Mouse (Mus musculus): ENCODE data around the gene Pdlim4. TPM values are rescaled to one million over a fixed set of nuclear protein-coding genes. Genes with fewer than 3 reads are reported as not detected.

Gene Pdlim4
- polyA plus RNA-seq, 1 experiment from 2014 or later, result 44.8 TPM

DNA sequence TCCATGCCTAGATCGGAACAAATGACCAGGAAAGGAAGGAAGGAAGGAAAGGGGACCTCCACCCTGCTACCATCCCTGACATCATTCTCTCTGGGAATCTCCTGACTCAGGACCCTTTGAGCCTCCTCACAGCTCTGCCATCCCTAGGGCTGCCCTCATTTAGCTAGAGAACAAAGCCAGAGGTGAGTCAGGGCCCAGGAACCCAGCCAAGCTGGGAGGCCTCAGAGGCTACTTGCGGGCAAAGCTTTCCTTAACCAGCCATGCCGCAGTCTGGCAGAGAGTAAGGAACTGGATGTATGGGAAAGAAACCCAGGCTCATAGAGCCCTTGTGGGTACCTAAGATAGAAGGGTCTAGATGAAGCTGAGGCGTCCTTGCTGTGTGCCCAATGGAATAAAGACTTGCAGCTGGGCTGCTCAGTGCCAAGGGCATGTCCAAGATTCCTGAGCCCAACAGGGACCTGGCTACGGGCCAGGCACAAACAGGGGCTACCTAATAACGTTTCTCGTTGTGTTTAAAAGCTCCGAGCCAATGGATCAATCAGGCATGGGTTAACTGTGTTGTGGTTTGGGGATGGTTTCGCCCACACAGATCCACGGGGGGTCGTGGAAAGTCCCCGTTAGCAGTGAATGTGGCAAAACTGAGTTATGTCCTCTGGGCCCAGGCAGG, 6.6 kb downstream of the Pdlim4 start:
- no peaks in the 10 kb centered on the region for H3K27me3 ChIP-seq (replicated peaks; ENCODE audit: control insufficient read depth, insufficient read depth, low read length)
- DNase-seq (ENCODE audit: low spot score) (peak; percentile 63), ATAC-seq (peak; percentile 15; the same call in 1 of the 2 replicates)
- H3K27ac ChIP-seq (ENCODE audit: low read depth, low read length), result peak overlapping the region; percentile 1; the same call in 1 of the 2 replicates
- WGBS, result 41% methylated on average over 12 of the region's 12 CpGs
- H3K36me3 ChIP-seq (ENCODE audit: control insufficient read depth, insufficient read depth, low read length), result no peaks in the 10 kb centered on the region
- H3K4me3 ChIP-seq (ENCODE audit: low read depth, low read length), result no peak overlapping the region
- H3K9ac ChIP-seq (ENCODE audit: low read length), result no peak overlapping the region
- H3K4me2 ChIP-seq (ENCODE audit: low read length), result no peak overlapping the region
- H3K9me3 ChIP-seq (replicated peaks; ENCODE audit: control insufficient read depth, low read length), result no peaks in the 10 kb centered on the region
- H3K4me1 ChIP-seq (ENCODE audit: control insufficient read depth, insufficient read depth, low read length), result peaks cover 16% of the 10 kb centered on the region

DNA sequence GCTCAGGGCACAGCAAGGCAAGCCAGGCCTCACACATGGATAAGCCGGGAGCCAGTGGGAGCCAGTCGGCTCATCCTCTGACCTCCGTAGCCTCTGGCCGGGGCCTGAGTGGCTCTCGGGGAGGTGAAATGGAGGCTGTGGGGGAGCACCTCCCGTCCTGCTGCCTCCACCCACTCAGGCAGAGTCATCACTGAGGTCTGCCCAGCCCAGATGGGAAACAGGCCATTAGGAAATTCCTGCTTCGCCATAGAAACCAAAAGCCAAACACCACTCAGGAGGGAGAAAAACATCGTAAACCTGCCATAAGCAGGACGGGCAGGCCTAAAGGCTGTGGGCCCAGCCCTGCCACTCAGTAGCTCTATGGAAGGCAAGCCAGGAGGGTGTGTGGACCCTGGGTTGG, 8.5 kb downstream of the Pdlim4 start:
- Histone ChIP-seq H3K4me2 (ENCODE audit: low read length) (no peak overlapping the region), H3K9me3 (replicated peaks; ENCODE audit: control insufficient read depth, low read length) (no peaks in the 10 kb centered on the region), H3K27ac (ENCODE audit: low read depth, low read length) (no peak overlapping the region), H3K4me1 (ENCODE audit: control insufficient read depth, insufficient read depth, low read length) (peaks cover 17% of the 10 kb centered on the region), H3K36me3 (ENCODE audit: control insufficient read depth, insufficient read depth, low read length) (no peaks in the 10 kb centered on the region), H3K9ac (ENCODE audit: low read length) (no peak overlapping the region), H3K27me3 (replicated peaks; ENCODE audit: control insufficient read depth, insufficient read depth, low read length) (no peaks in the 10 kb centered on the region), H3K4me3 (ENCODE audit: low read depth, low read length) (no peak overlapping the region)
- ATAC-seq (no peak), DNase-seq (ENCODE audit: low spot score) (no peak)
- 66% methylated on average over 9 of the region's 9 CpGs for WGBS

DNA sequence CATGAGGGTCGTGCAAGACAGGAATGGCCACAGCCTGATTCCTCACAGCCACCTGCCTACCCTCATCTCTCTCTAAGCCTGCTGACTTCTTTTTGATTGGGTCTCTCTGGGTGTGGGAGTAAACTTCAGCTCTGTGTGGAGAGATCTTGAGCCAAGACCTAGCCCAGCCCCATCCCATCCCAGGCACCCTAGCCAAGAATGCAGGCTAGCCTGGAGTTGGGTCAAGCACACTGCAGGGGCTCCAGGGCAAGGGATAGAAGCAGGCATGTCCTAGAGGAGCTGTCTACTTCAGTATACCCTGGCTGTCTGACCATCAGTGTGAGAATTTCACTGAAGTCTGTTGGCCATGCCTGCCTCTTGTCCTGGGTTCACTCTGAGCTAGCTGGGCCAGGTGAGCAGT, 9.3 kb downstream of the Pdlim4 start:
- H3K9me3 ChIP-seq (replicated peaks; ENCODE audit: control insufficient read depth, low read length), result no peaks in the 10 kb centered on the region
- H3K27ac ChIP-seq (ENCODE audit: low read depth, low read length), result peak overlapping the region; percentile 85
- H3K36me3 ChIP-seq (ENCODE audit: control insufficient read depth, insufficient read depth, low read length), result no peaks in the 10 kb centered on the region
- 69% methylated on average over 1 of the region's 1 CpGs for WGBS
- DNase-seq (ENCODE audit: low spot score), result no peak
- H3K4me3 ChIP-seq (ENCODE audit: low read depth, low read length), result no peak overlapping the region
- peaks cover 17% of the 10 kb centered on the region for H3K4me1 ChIP-seq (ENCODE audit: control insufficient read depth, insufficient read depth, low read length)
- no peak overlapping the region for H3K9ac ChIP-seq (ENCODE audit: low read length)
- no peak for ATAC-seq
- H3K4me2 ChIP-seq (ENCODE audit: low read length), result no peak overlapping the region
- no peaks in the 10 kb centered on the region for H3K27me3 ChIP-seq (replicated peaks; ENCODE audit: control insufficient read depth, insufficient read depth, low read length)

DNA sequence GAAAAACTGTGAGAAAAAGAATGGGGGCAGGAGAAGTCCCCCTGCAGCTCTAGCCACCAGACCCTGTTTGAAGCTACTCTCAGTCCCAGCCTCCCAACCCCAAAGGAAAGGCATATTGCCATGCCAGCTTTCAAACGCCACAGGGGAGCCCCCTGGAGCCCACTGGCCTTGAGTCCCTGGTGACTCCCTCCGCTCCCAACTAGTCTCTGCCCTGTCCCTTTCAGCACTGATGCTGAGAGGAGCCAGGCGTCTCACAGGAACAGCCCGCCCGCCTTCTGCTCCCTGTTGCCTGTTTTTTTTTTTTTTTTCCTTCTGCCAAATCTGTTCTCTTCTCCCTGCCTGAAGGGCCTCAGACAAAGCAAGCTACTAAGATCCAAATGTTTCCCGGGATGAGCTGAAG, 10.2 kb downstream of the Pdlim4 start:
- Histone ChIP-seq H3K4me3 (ENCODE audit: low read depth, low read length) (no peak overlapping the region), H3K9ac (ENCODE audit: low read length) (peak overlapping the region; percentile 1; the same call in 1 of the 2 replicates), H3K27me3 (replicated peaks; ENCODE audit: control insufficient read depth, insufficient read depth, low read length) (no peaks in the 10 kb centered on the region), H3K36me3 (ENCODE audit: control insufficient read depth, insufficient read depth, low read length) (no peaks in the 10 kb centered on the region), H3K4me2 (ENCODE audit: low read length) (no peak overlapping the region), H3K27ac (ENCODE audit: low read depth, low read length) (peak overlapping the region; percentile 85), H3K9me3 (replicated peaks; ENCODE audit: control insufficient read depth, low read length) (no peaks in the 10 kb centered on the region), H3K4me1 (ENCODE audit: control insufficient read depth, insufficient read depth, low read length) (peaks cover 17% of the 10 kb centered on the region)
- WGBS, result under 1% methylated on average over 6 of the region's 6 CpGs
- DNase-seq (ENCODE audit: low spot score) (peak; percentile 80), ATAC-seq (peak; percentile 75)

DNA sequence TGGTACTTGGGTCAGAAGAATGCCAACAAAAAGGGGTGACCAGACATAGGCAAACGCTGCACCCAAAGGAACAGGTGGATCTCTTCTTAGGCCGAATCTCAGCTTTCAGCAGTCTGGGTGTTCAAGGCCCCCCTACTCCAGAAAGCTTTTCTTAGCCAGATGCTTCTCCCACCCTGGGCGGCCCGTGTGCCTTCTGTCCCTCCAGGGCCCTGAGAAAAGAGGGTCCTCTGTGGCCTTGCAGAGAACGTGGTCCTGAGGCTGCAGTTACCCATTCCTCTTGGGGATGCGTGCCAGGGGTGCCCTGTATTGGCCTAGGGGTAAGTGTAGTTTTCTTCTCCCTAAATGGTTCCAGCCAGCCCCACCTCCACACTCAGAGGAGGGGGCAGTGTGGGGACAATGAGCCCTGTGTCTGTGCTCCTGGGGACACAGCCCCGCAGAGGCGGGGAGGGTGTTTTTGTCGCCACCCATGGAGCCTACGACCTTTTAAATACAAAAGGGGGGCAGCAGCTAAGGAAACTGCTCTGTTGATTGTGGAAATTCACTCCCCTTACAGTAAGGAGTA, 10.7 kb downstream of the Pdlim4 start:
- Histone ChIP-seq H3K9me3 (replicated peaks; ENCODE audit: control insufficient read depth, low read length) (no peaks in the 10 kb centered on the region), H3K27me3 (replicated peaks; ENCODE audit: control insufficient read depth, insufficient read depth, low read length) (no peaks in the 10 kb centered on the region), H3K4me1 (ENCODE audit: control insufficient read depth, insufficient read depth, low read length) (peaks cover 17% of the 10 kb centered on the region), H3K4me3 (ENCODE audit: low read depth, low read length) (no peak overlapping the region), H3K36me3 (ENCODE audit: control insufficient read depth, insufficient read depth, low read length) (no peaks in the 10 kb centered on the region), H3K9ac (ENCODE audit: low read length) (peak overlapping the region; percentile 1; the same call in 1 of the 2 replicates), H3K4me2 (ENCODE audit: low read length) (no peak overlapping the region), H3K27ac (ENCODE audit: low read depth, low read length) (peak overlapping the region; percentile 85; the same call in 1 of the 2 replicates)
- WGBS, result 22% methylated on average over 10 of the region's 10 CpGs
- ATAC-seq (peak; percentile 77), DNase-seq (ENCODE audit: low spot score) (peak; percentile 63)

DNA sequence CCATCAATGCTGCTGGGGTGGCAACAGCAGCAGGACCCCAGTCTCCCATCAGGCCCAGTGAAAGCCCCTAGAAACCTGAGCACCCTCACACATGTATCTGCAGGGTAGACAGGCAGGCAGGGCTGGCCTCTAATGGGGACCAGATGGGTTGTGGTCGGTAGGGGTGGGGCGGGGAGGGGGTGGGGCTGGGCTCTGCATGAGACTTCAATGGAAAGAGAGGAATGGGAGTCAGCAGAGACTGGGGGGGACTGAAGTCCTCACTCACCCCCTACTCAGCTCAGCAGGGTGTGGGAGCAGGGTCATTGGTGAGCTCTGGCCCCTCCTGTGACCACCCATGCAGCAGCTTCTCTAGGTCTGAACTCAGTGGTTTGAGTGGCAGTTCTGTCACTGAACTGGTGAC, 11.4 kb downstream of the Pdlim4 start:
- Histone ChIP-seq H3K4me3 (ENCODE audit: low read depth, low read length) (no peak overlapping the region), H3K9me3 (replicated peaks; ENCODE audit: control insufficient read depth, low read length) (no peaks in the 10 kb centered on the region), H3K4me2 (ENCODE audit: low read length) (no peak overlapping the region), H3K27ac (ENCODE audit: low read depth, low read length) (peak overlapping the region; percentile 85; the same call in 1 of the 2 replicates), H3K36me3 (ENCODE audit: control insufficient read depth, insufficient read depth, low read length) (no peaks in the 10 kb centered on the region), H3K9ac (ENCODE audit: low read length) (no peak overlapping the region), H3K4me1 (ENCODE audit: control insufficient read depth, insufficient read depth, low read length) (peaks cover 17% of the 10 kb centered on the region), H3K27me3 (replicated peaks; ENCODE audit: control insufficient read depth, insufficient read depth, low read length) (no peaks in the 10 kb centered on the region)
- ATAC-seq (no peak), DNase-seq (ENCODE audit: low spot score) (no peak)
- WGBS, result 21% methylated on average over 2 of the region's 2 CpGs

DNA sequence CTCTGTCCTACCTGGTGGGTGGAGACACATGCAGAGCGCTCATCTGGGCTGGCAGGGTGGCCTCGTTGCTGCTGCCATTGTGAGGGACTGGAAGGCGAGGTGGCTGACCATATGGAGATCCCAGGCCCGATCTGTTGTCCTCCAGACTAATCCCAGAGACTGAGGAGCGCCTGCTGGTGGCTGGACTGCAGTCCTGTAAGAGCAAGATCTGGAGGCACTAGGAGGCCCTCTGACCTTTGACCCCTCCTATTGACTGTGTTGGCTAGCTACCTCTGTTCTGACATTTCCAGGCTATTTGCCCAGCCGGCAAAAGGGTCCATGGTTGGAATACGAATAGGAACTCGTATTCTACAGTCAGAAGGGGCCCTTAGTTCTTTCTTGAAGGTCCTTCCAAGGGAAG, 12.7 kb downstream of the Pdlim4 start:
- H3K27me3 ChIP-seq (replicated peaks; ENCODE audit: control insufficient read depth, insufficient read depth, low read length), result no peaks in the 10 kb centered on the region
- H3K27ac ChIP-seq (ENCODE audit: low read depth, low read length), result no peak overlapping the region
- H3K9ac ChIP-seq (ENCODE audit: low read length), result no peak overlapping the region
- H3K4me3 ChIP-seq (ENCODE audit: low read depth, low read length), result no peak overlapping the region
- H3K36me3 ChIP-seq (ENCODE audit: control insufficient read depth, insufficient read depth, low read length), result no peaks in the 10 kb centered on the region
- ATAC-seq, result no peak
- no peaks in the 10 kb centered on the region for H3K9me3 ChIP-seq (replicated peaks; ENCODE audit: control insufficient read depth, low read length)
- H3K4me1 ChIP-seq (ENCODE audit: control insufficient read depth, insufficient read depth, low read length), result peaks cover 14% of the 10 kb centered on the region
- 37% methylated on average over 8 of the region's 8 CpGs for WGBS
- H3K4me2 ChIP-seq (ENCODE audit: low read length), result no peak overlapping the region
- no peak for DNase-seq (ENCODE audit: low spot score)

DNA sequence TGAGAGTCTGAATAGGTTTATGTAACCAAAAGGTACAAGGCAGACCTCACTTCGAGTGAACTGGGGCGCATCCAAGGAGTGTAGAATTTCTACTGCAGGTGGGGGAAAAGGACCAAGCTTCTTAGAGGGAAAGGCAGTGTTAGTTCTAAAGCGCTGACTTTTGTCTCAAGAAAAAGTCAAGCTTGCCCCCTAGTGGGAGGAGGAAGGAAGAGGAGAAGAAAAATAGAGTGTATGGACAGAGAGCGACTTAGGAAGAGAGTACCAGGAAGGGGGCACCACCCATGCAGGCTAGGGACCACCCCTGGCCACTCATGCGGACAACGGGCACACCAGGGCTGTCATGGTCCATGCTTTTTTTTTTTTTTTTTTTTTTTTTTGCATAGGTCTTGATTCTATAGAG, 14.6 kb downstream of the Pdlim4 start:
- peak; percentile 75 for DNase-seq (ENCODE audit: low spot score)
- WGBS, result 40% methylated on average over 6 of the region's 6 CpGs
- ATAC-seq, result no peak
- Histone ChIP-seq H3K4me3 (ENCODE audit: low read depth, low read length) (no peak overlapping the region), H3K36me3 (ENCODE audit: control insufficient read depth, insufficient read depth, low read length) (no peaks in the 10 kb centered on the region), H3K4me1 (ENCODE audit: control insufficient read depth, insufficient read depth, low read length) (peaks cover 9% of the 10 kb centered on the region), H3K4me2 (ENCODE audit: low read length) (no peak overlapping the region), H3K27me3 (replicated peaks; ENCODE audit: control insufficient read depth, insufficient read depth, low read length) (no peaks in the 10 kb centered on the region), H3K9me3 (replicated peaks; ENCODE audit: control insufficient read depth, low read length) (no peaks in the 10 kb centered on the region), H3K9ac (ENCODE audit: low read length) (no peak overlapping the region), H3K27ac (ENCODE audit: low read depth, low read length) (no peak overlapping the region)

DNA sequence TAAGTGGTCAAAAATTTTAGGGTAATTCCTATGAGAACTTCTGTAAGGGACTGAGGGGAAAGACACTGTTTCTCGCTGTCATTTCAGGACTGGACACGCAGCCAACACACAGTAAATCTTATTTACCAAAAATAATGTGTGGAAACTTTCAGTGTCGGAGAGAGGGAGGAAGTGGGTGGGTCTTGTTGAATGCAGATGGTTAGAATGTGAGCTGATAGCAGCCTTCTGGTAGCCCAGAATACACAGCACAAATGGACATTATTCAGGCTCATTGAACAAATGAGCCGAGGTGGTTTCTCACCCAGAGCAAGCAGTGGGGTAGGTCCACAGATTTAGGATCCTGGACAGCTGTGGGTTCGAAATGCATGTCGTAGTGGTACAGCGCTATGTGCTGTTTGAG, 15.7 kb downstream of the Pdlim4 start:
- Histone ChIP-seq H3K9ac (ENCODE audit: low read length) (no peak overlapping the region), H3K4me2 (ENCODE audit: low read length) (no peak overlapping the region), H3K9me3 (replicated peaks; ENCODE audit: control insufficient read depth, low read length) (no peaks in the 10 kb centered on the region), H3K4me3 (ENCODE audit: low read depth, low read length) (no peak overlapping the region), H3K27ac (ENCODE audit: low read depth, low read length) (no peak overlapping the region), H3K36me3 (ENCODE audit: control insufficient read depth, insufficient read depth, low read length) (no peaks in the 10 kb centered on the region), H3K4me1 (ENCODE audit: control insufficient read depth, insufficient read depth, low read length) (peaks cover 6% of the 10 kb centered on the region; the same call in 1 of the 2 replicates), H3K27me3 (replicated peaks; ENCODE audit: control insufficient read depth, insufficient read depth, low read length) (no peaks in the 10 kb centered on the region)
- ATAC-seq (no peak), DNase-seq (ENCODE audit: low spot score) (no peak)
- WGBS, result 87% methylated on average over 7 of the region's 7 CpGs

Measured in forebrain, embryonic 14.5 days (tissue).